Mouse (Mus musculus): ENCODE results near the gene Pou1f1.

Gene Pou1f1

DNA sequence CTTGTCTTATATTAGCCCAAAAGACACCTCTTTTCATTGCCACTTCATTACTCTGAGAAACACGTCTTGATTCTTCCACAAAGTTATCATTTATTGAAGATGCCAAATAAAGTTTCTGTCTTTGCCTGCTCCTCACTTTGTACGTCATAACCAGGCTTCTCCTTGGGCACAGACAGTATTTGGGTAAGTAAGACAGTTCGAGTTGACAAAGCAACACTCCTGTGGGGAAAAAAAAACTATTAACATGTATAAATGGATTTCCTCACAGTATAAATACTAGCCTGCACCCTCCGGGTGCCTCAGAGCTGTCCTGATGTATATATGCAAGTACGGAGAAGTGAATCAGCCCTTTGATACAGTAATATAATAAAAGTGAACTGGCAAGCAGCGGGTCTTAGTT lies at the start of gene Pou1f1:
Gene Pou1f1 (plus strand): TSS at position 301 of the 400 bp plus-strand sequence.
- in situ Hi-C loops (cut with MboI, MseI): no loop called here

DNA sequence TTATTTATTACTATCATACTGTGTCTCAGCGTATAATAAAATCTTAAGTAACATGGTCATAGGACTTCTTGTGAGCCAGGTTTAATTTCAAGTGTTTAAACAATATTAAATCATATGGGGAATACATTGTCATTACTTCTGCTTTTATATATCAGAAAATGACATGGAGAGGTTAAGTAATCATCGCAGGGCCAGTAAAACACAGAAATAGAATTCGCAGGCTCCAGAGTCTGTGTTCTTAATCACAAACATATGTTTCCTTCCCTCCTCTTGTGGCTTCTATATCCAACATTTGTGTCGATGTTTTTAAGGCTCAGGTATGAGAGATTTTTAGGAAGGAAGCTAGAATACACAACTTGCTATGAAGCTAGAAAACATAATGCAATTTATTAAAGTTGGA lies 49.7 kb upstream of the Pou1f1 start:
- in situ Hi-C loops (cut with MboI, MseI): loop anchor here (10.0 kb wide), 1 partner anchor 456 kb away; no protein-coding TSS in a partner anchor

DNA sequence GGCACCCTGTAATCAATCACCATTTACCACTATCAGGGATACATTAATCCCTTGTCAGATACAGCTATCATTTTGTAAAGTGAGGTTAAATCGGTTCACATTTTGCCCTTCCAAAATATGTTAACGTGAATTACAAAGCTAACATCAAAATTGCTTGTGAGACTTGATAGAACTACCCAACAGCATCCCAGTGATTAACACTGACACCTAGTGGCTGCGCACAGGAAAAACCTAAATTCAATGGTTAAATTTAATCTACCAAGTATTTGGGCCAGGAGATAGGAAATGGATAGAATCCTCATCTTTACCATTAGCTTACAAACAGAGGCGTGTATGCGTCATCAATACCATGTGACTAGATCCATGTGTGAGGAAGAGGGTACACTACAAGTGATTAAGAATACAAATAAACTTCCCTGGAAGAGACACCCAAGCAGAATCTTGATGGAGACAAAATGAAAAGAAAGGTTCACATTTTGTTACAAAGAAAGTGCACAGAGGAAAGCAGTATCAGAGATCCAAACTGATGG lies 47.8 kb upstream of the Pou1f1 start:
- in situ Hi-C loops (cut with MboI, MseI): loop anchor here (10.0 kb wide), 1 partner anchor 458 kb away; no protein-coding TSS in a partner anchor

DNA sequence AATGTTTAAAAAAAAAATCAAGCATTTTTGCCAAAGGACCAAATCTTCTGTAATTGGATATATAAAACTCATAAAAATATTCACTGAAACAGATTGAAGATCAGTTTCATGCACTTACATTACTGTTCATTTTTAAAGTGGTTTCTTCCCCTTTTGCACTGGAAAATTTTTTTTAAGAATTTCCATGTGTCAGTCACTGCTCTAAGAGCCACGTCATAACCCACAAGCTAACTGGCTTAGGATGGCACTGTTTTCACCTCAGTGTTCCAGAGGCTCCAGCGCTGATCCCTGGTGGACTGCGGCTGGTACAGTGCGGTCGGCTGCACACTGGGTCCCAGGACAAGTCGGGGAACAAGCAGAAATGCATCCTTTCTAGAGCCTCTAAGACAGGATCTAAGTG lies 34.6 kb upstream of the Pou1f1 start:
- in situ Hi-C loops (cut with MboI, MseI): loop anchor here (25.0 kb wide), 1 partner anchor 573 kb away; no protein-coding TSS in a partner anchor

DNA sequence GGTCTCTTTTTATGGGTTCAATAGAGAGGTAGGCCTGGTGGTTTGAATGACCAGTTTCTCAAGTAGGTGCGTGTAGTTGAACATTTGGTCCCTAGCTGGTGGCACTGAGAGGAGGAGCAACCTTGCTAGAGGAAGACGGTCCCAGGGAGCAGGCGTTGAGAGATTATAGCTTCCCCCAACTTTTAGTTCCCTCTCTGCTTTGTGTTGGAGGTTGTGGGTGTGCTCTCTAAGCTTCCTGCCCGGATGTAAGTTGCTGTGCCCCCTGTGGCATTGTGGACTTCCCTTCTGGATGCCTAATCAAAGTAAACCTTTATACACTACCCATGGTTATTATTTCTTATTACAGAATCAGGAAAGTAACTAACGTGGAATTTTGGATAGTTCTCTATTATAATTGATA lies 24.3 kb upstream of the Pou1f1 start:
- in situ Hi-C loops (cut with MboI, MseI): loop anchor here (25.0 kb wide), 1 partner anchor 584 kb away; no protein-coding TSS in a partner anchor

DNA sequence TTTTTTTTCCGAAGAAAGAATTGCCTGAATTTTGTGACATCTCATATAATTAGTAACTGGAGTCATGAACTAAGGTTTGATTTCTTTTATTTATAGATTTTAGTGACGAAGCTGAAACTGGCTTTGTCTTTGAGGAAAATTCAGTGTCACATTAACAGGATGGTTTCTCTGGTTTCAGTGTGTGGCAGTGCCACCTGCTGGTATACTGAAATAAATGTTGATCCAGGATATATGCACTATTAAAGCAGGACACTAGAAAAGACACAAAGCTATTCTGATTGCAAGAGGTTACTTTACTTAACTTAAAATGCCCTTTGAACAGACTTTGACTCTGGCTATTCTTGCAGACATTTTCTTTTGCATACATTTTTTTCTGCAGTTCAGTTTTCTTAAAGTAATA lies 23.3 kb upstream of the Pou1f1 start:
- in situ Hi-C loops (cut with MboI, MseI): loop anchor here (25.0 kb wide), 1 partner anchor 585 kb away; no protein-coding TSS in a partner anchor

DNA sequence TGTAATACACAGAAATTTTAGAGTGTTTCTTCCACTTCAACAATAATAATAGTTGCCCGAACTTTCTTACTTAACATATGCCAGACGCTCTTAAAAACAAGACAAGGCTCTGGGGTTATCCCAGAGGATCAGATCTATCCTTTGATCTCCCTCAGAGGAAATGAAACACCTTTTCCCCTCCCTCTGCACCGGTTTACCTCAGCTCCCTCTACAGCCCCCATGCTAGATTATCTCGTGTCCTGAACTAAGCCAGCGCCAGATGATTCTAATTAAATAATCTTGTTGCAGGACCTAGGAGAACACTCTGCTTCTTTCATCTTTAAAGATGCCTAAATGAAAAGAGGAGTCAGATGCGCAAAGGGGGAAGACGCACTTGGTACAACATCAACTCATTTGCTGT lies 6.1 kb upstream of the Pou1f1 start:
- in situ Hi-C loops (cut with MboI, MseI): no loop called here

DNA sequence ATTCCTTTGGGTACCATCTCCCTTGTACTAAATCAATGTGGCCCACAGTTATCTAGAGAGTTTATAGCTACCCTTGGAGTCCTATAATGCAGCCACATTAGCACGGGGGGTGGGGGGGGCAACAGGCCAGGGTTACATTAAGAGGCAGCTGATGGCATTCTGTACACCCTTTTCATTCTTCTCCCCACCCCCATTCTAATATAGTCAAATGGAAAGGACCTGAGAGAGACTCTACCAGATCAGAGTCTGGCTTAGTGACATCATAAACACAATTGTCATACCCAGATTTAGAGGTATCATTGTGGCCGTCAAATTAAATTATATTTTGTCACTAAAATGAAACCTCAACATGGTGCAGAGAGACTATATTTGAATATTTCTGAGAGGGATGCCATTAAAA lies 5.7 kb downstream of the Pou1f1 start:
- in situ Hi-C loops (cut with MboI, MseI): no loop called here

DNA sequence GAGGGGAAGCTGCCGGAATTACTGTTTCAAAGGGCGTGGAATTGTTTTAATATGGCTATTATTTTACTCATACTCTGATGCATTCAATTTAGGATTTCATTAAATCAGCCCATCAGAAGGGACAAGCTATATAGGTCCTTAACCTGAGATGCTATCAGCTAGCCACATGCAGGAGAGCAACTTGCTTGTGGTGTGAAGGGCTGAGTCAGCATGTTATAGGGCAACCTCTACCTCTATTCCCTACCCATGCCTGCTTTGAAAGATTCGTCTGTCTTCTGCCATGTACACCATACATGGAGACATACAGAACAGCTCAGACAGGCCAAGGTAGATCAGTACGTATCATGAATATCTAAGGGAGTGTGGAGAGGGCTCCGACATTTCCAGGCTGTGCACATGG lies 6.4 kb downstream of the Pou1f1 start:
- in situ Hi-C loops (cut with MboI, MseI): no loop called here

DNA sequence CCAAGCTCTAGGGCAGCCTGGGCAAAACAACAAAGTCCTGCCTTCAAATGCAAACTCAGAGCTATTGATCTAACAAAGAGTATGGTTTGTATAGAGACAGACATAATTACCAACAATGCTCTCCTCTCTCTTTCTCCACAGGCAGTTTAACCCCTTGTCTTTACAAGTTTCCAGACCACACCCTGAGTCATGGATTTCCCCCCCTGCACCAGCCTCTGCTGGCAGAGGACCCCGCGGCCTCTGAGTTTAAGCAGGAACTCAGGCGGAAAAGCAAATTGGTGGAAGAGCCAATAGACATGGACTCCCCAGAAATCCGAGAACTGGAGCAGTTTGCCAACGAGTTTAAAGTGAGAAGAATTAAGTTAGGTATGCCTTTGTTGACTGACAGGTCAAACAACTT lies 9.3 kb downstream of the Pou1f1 start:
- in situ Hi-C loops (cut with MboI, MseI): no loop called here

DNA sequence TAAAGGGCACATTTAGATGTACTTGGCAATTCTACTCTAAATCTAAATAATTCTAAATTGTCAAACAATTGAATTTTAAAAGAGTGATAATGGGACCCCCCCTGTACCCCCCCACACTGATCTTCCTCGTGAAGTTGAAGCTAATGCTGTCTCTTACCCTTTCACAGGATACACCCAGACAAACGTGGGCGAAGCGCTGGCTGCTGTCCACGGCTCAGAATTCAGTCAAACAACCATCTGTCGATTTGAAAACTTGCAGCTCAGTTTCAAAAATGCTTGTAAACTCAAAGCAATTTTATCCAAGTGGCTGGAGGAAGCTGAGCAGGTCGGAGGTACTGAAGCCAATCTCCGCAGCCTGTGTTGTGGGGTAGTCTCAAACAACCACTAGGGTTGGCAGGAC lies 11.4 kb downstream of the Pou1f1 start:
- in situ Hi-C loops (cut with MboI, MseI): no loop called here

DNA sequence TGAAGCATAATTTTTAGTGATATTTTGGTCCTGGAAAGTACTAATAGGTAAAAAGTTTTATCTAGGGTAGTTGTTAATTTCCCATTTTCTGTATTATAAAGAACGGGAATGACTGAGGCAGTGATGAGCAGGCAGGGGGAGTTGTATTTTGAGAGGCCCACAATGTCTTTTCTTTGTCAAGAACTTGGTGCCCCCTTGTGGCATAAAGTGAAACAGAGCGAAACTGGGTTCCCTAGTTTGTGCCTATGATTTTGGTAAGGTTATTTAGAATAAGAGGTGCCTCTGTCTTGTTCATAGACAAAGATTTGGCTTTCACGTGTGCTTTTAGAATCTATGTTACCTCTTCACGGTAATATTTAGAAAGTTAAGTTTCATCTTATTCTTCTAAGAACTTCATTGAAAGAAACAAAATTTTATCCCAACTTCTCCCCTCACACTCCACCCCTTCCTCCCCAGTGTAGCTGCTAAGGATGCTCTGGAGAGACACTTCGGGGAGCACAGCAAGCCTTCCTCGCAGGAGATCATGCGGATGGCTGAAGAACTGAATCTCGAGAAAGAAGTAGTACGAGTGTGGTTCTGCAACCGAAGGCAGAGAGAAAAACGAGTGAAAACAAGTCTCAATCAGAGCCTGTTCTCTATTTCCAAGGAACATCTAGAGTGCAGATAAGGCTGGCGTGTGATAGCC lies 13.1 kb downstream of the Pou1f1 start:
- in situ Hi-C loops (cut with MboI, MseI): no loop called here

DNA sequence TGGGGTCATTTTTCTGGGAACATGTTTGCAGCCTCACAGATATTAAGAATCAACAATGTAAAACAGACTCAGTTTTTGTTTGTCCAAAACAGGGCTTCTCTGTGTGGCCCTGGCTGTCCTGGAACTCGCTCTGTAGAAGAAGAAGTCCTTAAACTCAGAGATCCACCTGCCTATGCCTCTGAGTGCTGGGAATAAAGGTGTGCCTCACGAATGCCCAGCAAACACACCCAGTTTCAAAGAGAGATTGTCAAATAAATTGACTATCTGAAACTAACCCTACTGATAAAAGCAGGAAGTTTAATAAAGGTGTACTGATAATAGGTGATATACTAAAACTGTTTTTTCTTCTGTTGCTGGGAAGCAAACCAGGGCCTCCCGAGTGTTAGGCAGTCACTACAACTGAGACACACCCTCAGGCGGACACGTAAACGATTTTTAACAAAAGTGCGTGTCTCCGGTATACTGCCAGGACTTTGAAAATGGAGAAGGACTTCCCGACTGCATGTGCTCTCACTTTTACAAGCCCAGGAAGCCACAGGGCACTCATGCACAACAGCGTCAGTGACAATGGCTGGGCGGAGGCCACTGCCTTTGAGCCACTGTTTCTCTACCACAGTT lies 23.5 kb downstream of the Pou1f1 start:
- in situ Hi-C loops (cut with MboI, MseI): no loop called here

DNA sequence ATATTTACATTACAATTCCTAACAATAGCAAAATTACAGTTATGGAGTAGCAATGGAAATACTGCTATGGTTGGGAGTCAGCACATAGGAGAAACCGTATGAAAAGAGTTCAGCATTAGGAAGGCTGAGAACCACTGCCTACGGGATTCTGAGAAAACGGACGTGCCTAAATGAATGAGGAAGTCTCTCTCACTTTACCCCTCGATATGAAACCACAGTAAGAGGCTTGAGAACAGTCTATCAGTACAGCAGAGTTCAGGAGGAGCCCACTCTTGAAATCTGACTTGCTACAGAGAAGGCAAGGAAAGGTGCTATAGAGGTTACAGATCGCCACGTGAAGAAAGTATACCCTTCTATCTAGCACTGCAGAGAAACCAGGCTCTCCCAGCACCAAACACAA lies 28.6 kb downstream of the Pou1f1 start:
- in situ Hi-C loops (cut with MboI, MseI): no loop called here

DNA sequence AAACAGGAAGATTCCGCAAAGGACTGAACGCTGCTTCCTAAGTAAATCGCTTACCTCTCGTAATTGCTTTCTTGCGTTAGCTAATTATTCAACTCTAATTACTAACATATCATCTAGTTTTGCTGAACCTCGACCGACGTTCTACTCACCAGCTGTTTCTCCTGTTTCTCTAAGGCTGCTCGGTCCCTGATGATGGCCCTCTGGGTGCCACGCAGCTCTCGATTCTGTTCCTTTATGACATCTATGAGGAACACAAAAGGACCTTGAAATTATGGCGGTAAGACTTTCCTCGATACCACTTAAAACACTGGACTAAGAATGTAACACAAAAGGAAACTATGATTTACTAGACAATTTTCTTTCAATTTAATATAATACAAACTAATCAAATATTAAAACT lies 30.5 kb downstream of the Pou1f1 start:
- in situ Hi-C loops (cut with MboI, MseI): no loop called here

DNA sequence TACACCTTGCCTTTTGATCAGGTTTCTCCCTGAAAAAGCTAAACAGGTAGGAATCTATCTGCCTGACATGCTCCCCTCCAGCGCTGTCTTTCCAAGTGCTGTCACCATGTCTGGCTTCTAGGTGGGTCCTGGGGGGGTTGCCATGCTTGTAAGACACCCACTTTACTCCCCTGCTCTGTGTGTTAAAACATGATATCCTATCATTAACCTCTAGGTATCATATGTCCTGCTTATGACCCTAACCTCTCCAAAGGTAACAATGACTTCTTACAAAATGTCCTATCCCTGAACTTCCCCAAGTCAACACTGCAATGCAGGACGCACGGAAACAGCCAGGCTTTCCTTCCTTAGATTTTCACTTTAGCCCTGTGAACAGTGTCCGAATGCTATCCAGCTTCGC lies 34.0 kb downstream of the Pou1f1 start:
- in situ Hi-C loops (cut with MboI, MseI): no loop called here

DNA sequence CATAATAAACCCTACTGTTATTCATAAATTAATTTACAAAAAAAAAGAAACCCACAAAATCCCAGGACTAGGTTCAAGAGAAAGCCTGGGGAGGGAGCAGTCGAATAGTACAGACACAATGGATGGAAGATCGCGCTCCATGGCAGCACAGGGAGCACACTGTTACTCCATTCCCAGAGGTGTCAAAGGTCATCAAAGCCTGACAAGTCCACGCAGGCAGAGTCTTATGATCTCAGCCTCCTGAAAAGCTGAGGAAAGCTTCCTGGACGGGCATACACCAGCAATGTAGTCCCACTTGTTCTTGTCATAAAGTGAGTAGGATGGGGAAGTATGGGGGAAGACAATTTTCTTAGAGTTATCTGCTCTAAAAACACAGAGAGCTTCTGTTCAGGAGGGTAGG lies 37.1 kb downstream of the Pou1f1 start:
- in situ Hi-C loops (cut with MboI, MseI): no loop called here

DNA sequence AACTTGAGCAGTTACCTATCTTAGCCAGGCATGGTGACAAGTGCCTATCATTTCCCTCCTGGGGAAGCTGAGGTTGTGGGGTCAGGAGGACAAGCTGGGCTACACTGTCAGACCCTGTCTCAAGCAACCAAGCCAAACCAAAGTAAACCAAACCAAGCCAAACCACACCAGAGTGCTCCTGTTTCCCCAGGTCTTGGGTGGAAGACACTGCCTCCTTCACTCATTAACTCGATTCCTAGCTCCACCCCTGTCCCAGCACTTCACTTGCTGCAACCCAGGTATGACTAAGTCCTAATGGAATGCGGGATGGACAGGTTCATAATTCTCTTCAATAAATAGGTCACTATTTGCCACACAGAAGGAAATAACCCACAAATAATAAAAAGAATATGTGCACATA lies 39.3 kb downstream of the Pou1f1 start:
- in situ Hi-C loops (cut with MboI, MseI): no loop called here

DNA sequence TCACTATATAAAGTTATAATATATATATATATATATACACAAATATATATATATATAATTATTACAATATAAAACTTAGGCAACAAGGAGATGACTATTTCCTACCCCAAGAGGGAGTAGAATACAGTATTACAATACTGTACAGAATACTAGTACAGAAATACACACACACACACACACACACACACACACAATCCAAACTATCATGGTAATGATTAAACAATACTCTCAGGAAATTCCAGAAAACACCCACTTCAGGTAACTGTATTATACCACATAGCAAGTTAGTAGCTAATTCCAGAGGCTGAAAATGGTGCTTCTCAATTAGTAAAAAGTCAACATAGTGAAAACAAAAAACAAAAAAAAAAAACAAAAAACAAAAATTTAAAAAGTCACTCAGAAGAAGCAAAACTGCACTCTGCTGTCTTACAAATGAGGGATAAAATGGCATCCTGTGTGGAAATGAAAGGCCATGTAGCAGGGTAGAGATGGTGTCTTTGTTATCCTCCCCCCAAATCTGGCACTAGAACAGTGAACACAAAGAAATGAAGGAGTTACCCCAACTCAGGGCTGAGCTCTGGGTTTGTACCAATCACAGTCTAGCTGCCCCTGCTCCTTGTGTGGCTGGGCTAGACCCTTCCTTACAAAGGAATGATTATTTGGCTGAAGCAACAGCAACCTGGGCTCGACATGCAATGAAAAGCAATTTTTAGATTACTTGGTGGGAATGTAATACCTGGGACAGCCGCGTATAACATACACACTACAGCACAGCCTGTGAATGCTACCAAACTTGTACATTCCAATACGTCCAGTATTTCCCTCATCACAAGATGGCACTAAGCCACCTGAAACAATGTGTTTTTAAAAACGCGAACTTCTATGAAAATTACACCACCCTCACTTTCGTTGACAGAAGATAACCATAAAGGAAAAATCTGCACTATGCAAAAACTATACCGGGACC lies 41.0 kb downstream of the Pou1f1 start:
- in situ Hi-C loops (cut with MboI, MseI): no loop called here

DNA sequence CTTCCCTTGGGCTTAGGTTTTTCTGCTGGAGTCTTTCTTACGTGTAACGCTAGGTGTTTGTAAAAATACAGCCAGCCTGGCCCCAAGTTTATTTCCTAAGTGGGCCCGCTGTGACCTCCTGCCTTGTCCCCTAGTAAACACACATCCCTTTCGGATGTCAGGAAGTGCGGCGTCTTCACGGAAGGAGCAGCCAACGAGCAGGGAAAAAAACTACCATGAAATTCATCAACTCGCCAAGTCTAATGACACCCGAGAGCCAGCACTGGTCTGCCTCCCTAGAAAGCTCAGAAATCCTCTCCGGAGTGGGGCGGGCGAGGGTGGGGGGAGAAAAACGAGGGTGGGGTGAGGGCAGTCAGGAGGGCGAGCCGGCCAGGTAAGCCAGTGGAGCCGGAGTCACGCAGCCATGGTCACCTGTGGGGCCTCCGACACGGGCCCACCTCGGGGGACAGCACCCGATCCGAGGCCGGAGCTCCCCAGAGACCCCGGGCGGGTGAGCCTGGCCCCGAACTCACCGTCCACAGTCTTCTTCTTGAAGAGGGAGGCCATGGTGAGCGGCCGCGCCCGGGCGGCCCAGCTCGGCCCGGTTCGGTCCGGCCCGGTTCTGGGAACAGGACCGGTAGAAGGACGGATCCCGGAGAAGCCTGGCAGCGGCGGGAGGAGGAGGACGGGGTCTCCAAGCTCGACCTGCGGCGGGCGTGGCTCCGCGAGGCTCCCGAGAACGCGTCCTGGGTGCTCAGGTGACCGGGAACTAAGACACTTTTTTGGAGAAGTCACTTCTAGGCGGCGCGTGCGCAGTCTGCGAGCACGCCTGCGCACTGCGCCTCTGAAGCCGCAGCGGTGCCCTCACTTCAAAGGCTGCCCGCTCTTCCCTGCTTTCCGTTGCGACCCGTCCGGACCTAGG lies 41.9 kb downstream of the Pou1f1 start, which contains the start of gene Chmp2b:
Gene Chmp2b (minus strand): TSS at position 764 of the 901 bp plus-strand sequence.
- in situ Hi-C loops (cut with MboI, MseI): no loop called here

DNA sequence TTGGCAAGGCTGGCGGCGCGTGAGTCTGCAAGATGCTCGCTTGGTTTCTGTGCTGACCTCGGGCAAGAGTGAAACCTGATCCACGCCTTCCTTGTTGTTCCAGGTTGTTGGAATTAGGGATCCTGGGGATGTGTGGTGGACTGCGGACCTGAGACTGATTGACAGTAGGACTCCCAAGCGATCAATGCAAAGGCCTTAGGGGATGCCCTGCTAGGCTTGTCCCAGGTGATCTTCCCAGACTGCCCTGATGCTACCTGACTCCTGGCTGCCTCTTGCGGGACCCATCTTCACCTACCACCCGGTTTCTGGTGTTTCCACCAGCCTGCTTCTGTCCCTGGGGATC lies 42.5 kb downstream of the Pou1f1 start:
- in situ Hi-C loops (cut with MboI, MseI): no loop called here
